Mouse (Mus musculus) thymus, postnatal 0 days (tissue): ENCODE measurements at regions not wholly inside any gene's neighbourhood (a gene's known extent, or its start where the extent isn't known, plus 50 kb on each side); places are given as distances from the start of the nearest gene placed in this dataset.
"Not testable (repeated sequence)": the region's sequence is repeated elsewhere in the genome, so short reads cannot be mapped to it uniquely, and the experiment has no call there.

Source experiments
- DNase-seq: peaks from one replicate; pipeline ENCODE4 v3.0.0-alpha.2; 2015; ENCODE audit warnings: low spot score

GRCm38 (mm10) chr6:95058017-95058416 is 59.0 kb upstream of the Kbtbd8 start:
- peak; percentile 38 for DNase-seq

GRCm38 (mm10) chr6:95056222-95056621 is 60.8 kb upstream of the Kbtbd8 start:
- no peak for DNase-seq

DNA sequence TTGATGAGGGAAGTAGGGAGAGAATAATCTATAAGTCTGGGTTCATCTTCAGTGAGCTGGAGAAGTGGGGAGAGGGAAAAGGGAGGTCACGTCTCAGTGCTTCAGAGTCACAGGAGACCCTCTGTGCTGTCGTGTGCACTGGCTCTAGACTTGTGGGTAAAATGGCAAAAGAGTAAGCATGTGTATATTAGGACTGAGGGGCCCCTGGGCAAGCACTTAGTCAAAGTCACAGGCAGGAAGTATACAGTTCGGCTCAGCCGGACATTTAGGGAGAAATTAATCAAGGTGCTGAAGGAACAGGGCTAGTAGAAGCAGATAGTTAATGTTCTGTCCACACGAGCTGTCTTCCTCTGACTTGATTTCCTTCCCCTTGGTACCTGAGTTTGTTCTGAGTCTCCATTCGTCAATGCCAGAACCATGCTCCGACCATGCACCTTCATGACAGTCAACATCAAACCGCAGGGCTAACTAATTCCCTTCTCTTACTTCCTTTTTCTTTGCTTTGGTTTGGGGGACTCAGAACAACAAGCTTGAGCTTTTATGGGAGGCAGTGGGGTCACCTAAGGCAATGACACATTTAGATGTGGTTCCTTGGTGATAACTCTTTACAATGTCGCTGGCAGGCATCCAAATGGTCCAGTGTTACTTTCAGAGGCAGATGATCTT is 63.2 kb upstream of the Kbtbd8 start:
- no peak for DNase-seq

DNA sequence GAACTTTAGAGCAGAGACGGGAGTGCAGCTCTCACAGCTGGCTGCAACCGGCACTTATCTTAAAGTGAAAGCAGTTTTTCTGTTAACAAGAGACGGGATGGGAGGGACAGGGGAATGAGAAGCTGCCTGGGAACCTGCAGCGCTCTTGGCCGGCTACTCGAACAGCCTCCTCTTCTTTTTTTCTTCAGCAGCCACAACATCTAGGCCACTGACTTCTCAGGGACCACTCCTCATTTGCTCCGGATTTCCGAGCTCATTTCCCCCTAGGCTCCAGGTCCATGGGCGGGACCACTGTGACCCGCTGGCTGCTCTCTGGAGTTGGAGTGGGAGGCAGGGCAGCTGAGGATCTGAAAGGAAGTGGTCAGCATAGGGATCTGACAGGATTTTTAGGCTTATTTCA is 75.7 kb upstream of the Kbtbd8 start:
- DNase-seq: not testable (repeated sequence)

- no peak for DNase-seq
Measured at GRCm38 (mm10) chr6:95024239-95024638, 92.8 kb upstream of the Kbtbd8 start.

- DNase-seq: no peak
Measured at GRCm38 (mm10) chr6:95021724-95022123, 95.3 kb upstream of the Kbtbd8 start.

GRCm38 (mm10) chr6:95017911-95018310 is 99.1 kb upstream of the Kbtbd8 start:
- DNase-seq: no peak

- no peak for DNase-seq
Measured at GRCm38 (mm10) chr6:95017484-95017883, 99.6 kb upstream of the Kbtbd8 start.

DNA sequence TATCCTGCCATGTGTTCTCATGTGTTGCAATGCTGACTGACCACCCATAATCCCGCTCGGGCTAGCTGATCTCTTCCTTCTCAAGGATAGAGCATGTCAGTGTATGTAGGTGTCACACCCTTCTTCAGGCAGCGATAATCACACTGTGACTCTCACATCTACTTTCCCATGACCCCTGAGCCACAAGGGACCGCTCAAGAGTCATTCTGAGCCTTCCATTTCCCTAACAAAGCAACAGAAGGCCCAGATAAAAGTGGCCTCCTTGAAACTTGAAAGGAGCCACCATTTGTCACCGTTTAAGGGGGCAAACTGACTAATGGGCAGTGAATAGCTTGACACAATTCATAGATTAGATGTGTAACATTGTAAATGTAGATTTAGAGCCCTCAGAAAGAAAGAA is 103.9 kb upstream of the Kbtbd8 start:
- DNase-seq: no peak

GRCm38 (mm10) chr6:95006485-95006884 is 110.6 kb upstream of the Kbtbd8 start:
- DNase-seq: no peak

DNA sequence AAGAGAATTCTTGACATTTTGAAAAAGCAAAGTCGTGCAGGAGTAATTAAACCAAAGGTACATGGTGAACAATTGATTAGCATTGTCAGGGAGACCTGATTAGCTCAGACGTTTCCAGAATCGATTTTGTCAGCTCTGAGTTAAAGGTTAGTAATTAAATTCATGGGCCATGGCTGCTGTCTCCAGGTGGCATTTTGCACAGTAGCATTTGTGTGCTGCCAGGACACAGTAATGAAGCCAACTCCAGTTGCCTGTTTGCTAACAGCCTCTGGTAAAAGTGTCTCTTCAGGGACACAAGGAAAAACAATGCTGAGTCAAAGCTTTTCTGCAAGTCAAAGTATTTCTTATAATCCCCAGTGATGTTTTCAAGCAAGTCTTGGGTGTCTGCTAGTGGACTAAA is 113.3 kb upstream of the Kbtbd8 start:
- no peak for DNase-seq

DNA sequence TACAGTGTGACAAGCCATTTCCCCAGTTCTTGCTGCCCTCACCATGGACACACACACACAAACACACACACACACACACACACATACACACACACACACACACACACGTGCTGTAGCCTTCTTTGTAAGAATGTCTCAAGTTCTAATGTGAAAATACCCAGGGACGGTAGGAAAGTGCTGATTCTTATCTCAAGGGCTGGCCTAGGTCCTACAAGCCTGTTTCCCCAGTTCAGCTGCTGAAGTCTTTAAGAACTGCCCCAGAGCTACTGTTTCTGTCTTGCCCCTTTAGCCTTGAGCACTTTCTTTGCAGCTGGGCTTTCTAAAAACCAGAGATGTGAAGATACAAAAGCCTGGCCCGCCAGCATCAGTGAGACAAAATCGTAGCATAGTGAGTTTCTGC is 117.5 kb upstream of the Kbtbd8 start:
- DNase-seq: no peak

- DNase-seq: no peak
Measured at GRCm38 (mm10) chr6:94999002-94999401, 118.0 kb upstream of the Kbtbd8 start.

- DNase-seq: no peak
Measured at GRCm38 (mm10) chr6:94998371-94998770, 118.7 kb upstream of the Kbtbd8 start.

- DNase-seq: no peak
Measured at GRCm38 (mm10) chr6:94994376-94994775, 122.7 kb upstream of the Kbtbd8 start.

DNA sequence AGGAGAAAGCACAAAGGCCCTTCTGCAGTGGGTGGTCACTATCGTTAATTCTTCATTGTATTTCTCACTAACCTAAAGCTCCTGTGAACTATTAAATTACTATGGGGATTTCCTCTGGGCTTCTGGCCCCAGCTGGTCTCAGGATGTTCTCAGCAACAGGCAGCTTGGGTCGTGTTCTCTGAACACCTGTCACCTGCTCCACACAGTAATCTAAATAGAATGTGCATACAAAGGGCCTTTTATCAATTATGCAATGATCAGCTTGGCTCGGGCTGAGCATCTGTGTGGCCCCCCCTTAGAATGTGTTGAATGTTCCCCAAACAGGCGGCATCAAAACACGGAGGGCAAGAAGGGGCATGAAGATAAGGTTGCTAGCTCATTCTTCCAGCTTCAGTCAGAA is 129.6 kb upstream of the Kbtbd8 start:
- no peak for DNase-seq

- peak; percentile 71 for DNase-seq
Measured at GRCm38 (mm10) chr6:94986346-94986745, 130.7 kb upstream of the Kbtbd8 start.

GRCm38 (mm10) chr6:94984411-94984895 is 132.6 kb upstream of the Kbtbd8 start:
- DNase-seq: no peak

- no peak for DNase-seq
Measured at GRCm38 (mm10) chr6:94968683-94969082, 148.4 kb upstream of the Kbtbd8 start.

GRCm38 (mm10) chr6:94966962-94967361 is 150.1 kb upstream of the Kbtbd8 start:
- DNase-seq: peak; percentile 65

GRCm38 (mm10) chr6:94963204-94963603 is 153.8 kb upstream of the Kbtbd8 start:
- no peak for DNase-seq

DNA sequence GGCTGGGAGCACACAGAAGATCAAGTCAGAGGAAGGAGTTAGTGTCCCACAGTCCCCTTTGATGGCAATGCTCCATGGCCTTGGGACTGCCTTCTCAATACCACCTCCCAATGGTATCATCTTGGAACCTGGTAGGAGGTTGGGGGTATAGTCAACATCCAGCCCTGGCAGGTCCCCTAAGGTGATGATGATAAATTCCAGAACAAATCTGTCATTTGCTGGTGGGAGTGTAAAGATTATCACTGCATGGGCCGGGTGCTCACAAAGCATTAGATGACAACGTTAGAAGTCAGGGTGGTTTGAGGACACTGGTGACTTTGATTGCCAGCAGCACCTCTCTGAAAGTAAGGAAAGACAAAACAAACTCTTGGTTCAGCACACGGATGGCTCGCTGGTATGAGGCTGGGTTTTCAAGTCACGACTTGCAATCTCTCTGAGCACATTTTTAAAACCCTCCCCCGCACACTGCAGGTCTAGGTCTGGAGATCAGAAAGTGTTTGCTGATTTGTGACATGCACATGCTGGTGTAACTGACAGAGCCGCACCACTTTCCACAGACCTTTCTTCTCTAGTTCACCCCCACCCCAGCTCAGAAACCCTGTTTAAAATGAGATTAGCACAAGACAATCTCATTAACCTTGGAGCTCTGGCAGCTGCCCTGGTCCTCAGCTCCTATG is 154.5 kb upstream of the Kbtbd8 start:
- no peak for DNase-seq

- no peak for DNase-seq
Measured at GRCm38 (mm10) chr6:94961821-94962220, 155.2 kb upstream of the Kbtbd8 start.
